Mouse (Mus musculus) cerebellum, adult 2 months (tissue): ENCODE data around the gene Zkscan2. TPM values are rescaled to one million over a fixed set of nuclear protein-coding genes. Genes with fewer than 3 reads are reported as not detected.

Source experiments
- DNase-seq, 2 experiments: peaks; one replicate each; pipeline ENCODE4 v3.0.0; 2021
- H3K27ac ChIP-seq: fragments of 200-500 bp; 2 replicates; pipeline ENCODE4 v1.5.1; 2012; ENCODE audit warnings: low read length, control low read depth, inconsistent platforms; ENCODE audit not compliant: insufficient read depth
- H3K27me3 ChIP-seq: fragments of 200-500 bp; 2 replicates; pipeline ENCODE4 v1.6.1; 2012; ENCODE audit warnings: inconsistent platforms, mild to moderate bottlenecking, low read length, moderate library complexity; ENCODE audit not compliant: control insufficient read depth, insufficient read depth
- H3K4me1 ChIP-seq: fragments of 200-500 bp; 2 replicates; pipeline ENCODE4 v1.6.1; 2011; ENCODE audit warnings: low read length; ENCODE audit not compliant: control insufficient read depth, insufficient read depth
- H3K4me3 ChIP-seq: fragments of 200-500 bp; replicated peaks from 2 replicates; pipeline ENCODE3; 2011; ENCODE audit warnings: mild to moderate bottlenecking, low read depth, low read length, control low read depth; ENCODE audit not compliant: insufficient read depth
- CTCF ChIP-seq: fragments of 200-500 bp; IDR thresholded peaks from 2 replicates; pipeline ENCODE4 v1.5.1; 2011; ENCODE audit warnings: low read depth, mild to moderate bottlenecking, control low read depth, low read length, moderate library complexity, borderline replicate concordance; ENCODE audit not compliant: insufficient read depth
- POLR2A ChIP-seq: fragments of 200-500 bp; IDR thresholded peaks from 2 replicates; pipeline ENCODE4 v1.6.1; 2011; ENCODE audit warnings: low read length, control low read depth, borderline replicate concordance; ENCODE audit not compliant: insufficient read depth
- WGBS: fragments of 180-500 bp; shearing (Covaris S2); methylation state at CpG from one replicate; pipeline ENCODE4 v1.1.7; 2018; 5-methylcytosine and 5-hydroxymethylcytosine counted together
- polyA plus RNA-seq: library from polyadenylated mRNA; depleted of rRNA; stranded (reverse); fragments of >200 nt; gene quantifications from 2 replicates; pipeline ENCODE4 v1.2.3, GENCODE M21; 2012; rRNA removed

Zkscan2 gene
- polyA plus RNA-seq, 1 experiment, result 13.4 TPM

- WGBS, result 89% methylated on average over 8 of the region's 8 CpGs
- no peak for DNase-seq
- no peak for TF ChIP-seq POLR2A
- TF ChIP-seq CTCF, result no peak
- H3K27me3 ChIP-seq, result no peaks in the 10 kb centered on the region
- H3K4me1 ChIP-seq, result 0 out of 2 replicates have a peak, but pooled peaks cover 5% of the 10 kb centered on the region
- no peak overlapping the region for H3K4me3 ChIP-seq
- H3K27ac ChIP-seq, result no peak overlapping the region
These were observed 70.4 kb downstream of the Zkscan2 start for GRCm38 (mm10) chr7:123429624-123430410.

Other genes with a start within 250 kb of the Zkscan2 start
- gene Lcmt1, start 130.7 kb downstream of the Zkscan2 start, polyA plus RNA-seq, result 77.0 and 81.3 TPM in 2 replicates
- 21.2 and 24.7 TPM in 2 replicates for gene Arhgap17, start 130.5 kb downstream of the Zkscan2 start, polyA plus RNA-seq
- 0.13 and 0.27 TPM in 2 replicates for gene Aqp8, start 38.2 kb downstream of the Zkscan2 start, polyA plus RNA-seq